Mouse (Mus musculus) ovary, postnatal 14 days (tissue): ENCODE data around the gene Limk2.

Source experiments
- DNase-seq: peaks from one replicate; pipeline ENCODE4 v3.0.0; 2022; ENCODE audit warnings: low spot score

Limk2 gene

DNA sequence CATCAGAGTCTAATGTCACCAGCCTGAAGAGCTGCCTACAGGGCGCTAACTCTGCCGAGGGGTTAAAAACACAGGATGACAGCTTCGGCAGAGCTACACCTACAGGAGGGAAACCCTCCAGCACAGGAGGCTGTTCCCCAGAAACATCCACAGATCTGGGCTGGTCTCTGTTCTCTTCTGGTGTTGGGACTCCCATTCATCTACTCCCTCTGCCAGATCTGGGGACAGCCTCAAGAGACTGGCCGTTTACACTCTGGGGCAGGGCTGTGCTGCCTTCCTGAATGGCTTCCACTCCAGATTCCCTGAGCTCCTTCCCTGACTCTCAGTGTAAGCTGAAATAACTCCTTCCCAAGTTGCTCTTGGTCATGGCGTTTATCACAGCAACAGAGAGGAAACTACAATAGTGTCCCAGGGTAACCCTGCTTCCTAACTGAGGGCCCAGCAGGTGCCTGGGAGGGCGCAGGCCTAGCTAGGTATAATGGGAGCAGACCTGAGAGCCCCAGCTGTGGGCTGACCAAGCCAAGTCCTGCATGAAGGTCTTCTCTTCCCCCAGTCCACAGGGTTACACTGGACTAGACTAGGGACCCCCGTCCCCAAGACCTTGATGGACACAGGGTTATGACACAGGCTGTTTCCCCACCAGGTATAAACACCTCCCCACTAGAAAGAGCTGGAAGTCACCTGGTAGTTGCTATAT is 37.2 kb downstream of the Limk2 start:
- DNase-seq, result no peak

DNA sequence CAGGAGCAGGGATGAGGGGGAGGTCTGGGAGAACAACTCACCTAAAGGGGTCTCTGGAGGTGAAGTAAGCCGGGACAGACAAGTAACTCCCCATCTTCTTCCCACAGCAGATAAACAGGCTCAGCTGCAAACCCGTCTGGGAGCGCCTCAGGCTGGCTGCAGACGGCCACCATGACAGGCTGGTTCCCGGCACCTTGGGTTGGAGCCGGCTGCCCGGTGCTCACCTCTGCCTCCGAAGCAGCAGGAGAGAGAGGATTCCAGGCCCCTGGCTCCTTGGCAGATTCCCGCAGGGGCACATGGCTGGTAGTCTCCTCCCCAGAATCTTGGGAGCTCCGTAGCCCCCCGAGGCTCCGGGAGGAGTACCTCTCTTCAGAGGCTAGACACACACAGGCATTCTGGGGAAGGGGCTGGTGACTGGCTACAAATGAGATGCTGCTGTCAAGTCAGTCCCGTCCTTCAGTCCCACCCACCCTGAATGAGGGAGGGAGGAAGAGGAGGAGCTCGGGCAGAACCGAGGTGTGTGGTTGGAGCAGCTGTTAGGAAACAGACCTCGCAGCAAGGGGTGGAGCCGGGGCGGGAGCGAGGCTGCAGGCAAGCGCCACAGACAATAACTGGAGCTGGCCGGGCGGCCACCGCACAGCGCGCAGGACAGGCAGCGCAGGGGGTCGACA is 37.9 kb downstream of the Limk2 start:
- peak; percentile 52 for DNase-seq

DNA sequence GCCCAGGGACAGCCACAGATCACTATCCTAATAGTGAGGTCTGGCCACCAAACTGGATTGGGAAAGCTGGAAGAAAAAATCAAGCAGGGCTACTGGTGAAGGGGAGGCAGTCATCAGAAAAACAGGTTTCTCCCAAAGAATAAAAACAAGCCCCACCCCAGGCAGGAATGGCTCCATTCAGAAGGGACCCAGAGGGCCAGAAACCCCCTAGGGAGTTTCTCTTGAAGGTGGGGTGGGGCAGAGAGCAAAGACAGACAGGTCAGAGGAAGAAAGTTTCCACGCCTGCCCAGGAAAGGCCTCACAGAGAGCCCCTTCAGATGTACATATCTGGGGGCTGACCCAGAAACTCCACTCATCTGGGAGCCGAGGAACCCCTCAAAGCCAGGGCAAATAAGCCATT is 38.8 kb downstream of the Limk2 start:
- no peak for DNase-seq

DNA sequence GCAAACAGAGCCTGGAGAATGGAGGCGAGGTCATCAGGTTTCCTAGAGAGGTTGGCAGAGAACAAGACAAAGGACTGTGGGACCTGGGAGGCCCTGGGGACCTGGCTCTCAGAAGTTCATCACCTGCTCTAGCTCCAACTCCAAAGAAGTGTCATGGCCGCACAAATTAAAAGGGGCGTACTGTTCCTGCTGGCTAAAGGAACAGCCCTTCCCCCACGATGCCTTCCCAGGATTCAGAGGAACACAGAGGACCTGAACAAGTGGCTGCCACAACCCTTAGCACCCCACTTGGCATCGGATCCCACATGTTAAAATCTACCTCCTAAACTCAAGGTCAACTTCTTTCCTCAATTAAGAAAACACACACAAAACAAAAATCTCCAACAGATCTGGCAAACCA is 39.5 kb downstream of the Limk2 start:
- no peak for DNase-seq

DNA sequence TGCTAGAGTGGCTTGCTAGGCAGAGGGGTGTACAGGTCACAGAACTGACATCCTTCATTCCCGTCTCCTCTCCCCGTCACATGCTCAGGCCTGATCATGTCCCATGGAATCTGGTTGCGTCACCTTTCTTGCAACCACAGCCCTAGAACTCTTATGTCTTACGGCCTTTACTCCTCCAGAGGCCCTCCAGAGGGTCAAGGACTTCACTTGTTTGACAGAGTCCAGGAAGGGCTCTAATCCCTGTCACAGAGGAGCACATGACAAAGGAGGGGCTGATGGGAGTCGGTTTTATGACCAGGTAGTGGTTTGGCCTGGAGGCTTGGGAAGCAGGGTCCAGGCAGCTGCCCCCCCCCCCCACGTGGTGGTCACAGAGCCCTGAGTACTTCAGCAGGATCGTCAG is 40.0 kb downstream of the Limk2 start:
- DNase-seq, result no peak

DNA sequence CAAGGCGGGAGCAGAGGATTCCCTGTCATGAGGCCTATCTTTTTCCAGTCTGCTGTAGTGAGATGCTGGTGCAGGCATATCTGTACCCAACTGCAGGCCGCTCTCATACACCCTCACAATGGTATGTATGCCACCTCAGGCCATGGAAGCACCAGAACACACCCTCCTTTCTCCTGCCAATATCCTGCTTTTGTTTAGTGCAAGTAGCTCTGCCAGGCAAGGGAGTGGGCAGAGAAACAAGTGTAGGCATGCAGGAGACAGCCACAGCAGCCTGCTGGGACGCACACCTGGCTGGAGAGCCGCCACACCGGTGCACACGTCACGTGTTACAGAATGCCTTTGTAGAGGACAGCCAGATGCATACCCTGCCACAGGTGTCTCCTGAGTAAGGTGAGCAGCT is 42.6 kb downstream of the Limk2 start:
- no peak for DNase-seq

DNA sequence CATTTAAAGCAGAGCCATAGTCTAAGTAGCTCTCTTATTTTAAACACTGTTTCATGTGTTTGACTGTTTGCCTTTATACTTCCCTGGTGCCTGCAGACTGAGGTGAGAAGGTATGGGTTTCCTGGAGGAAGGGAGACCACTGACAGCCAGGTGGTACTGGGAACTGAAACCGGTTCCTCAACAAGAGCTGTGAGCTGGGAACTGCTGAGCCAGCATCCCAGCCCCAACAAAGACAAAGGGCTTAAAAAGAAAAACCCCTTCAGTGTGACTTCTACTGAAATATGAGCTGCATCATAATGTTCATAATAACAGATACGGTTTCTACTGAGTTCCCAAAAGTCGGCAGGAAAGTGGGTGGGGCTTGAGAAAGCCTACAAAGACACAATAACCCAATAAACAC is 46.1 kb downstream of the Limk2 start:
- no peak for DNase-seq

DNA sequence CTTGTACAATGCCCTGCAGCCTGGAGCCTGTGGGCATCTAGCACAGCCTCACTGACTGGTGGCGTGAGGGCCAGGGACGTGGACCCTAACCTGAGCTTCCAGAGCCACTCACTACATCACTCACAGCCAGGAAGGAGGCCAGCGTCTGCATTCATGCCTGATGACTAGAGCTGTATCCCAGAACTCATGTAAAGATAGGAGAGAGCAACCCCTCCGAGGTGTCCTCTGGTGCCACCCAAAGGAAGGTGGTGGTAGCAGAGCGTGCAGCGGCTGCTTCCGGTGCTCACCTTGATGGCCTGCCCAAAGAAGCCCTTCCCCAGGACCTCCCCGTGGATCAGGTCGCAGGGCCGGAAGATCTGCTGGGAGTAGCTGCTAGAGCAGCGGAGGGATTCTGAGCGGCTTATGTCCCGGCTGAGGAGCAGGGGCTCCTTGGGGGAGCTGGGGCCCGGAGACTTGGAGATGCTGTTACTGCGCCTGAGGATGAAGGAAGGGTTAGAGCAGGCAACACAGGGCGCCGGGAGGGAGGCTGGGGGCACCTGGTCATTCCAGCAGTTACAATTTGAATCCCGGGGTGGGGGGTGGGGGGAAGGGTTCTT is 55.9 kb downstream of the Limk2 start:
- no peak for DNase-seq

DNA sequence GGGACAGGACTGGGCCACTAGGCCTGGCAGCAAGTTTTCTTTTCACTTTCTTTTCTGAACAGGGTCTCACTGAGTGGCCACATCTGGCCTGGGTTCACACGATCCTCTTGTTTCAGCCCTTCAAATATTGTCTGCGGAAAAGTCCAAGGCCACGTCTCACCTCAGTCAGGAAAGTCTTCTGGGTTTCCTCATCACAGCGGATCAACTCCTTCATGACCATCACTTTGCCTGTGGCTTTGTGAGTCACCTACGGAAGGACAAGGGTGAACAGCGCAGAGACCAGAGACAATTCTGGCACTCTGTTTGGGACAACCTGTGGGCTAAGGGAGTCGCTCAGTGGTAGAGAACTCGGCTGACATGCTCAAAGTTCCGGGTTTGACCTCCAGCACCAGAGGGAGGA is 56.9 kb downstream of the Limk2 start:
- no peak for DNase-seq

DNA sequence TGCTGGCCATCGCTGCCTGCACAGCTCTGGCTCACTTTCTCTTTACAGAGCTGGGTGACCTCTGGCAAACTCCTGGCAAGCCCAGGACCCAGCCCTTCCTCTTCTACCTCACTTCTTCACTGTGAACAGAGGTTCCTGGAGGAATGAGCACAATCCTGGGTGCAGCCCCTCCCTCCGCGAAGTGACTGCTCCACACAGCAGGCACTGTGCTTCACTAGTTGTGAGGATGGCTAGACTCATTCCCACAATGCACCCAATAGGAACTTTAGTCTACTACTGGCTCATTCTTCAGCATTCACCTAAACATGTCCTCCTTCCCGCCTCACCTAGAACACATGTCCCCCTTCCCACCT is 59.7 kb downstream of the Limk2 start:
- DNase-seq, result no peak

DNA sequence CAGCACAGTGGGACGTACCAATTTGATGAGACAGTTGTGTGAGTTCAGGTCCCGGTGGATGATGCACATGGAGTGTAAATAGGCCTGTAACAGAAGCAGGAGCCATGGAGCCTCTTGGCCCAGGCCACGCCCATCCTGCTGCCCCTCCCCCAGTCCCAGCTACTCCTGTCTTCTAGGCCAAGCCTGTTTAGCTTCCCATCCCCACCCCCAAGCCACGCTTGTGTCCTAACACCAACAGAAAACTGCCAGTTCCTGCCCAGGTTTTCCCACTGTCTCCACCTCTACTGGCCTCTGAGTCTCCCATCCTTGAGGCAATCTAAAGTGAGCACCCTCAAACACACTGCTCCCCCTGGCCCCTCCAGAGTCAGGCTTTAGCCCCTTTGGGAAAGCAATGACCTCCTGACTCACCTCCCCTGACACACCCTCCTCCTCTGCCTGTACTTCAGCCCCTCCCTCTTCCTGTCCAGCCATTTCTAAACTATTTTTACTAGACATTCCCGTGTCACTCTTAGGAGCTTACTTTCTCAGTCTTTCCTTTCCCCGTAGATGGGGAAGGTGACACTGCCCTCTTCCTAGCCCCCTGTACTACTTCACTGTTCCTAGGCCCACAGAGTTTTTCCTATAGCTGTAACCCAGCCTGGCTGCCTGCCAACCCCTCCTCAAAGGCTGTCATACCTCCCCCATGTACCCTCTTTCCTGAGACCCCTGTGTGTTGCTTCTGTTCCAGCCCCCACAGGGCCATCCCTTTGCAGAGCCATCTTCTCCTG is 60.2 kb downstream of the Limk2 start:
- peak; percentile 31 for DNase-seq

DNA sequence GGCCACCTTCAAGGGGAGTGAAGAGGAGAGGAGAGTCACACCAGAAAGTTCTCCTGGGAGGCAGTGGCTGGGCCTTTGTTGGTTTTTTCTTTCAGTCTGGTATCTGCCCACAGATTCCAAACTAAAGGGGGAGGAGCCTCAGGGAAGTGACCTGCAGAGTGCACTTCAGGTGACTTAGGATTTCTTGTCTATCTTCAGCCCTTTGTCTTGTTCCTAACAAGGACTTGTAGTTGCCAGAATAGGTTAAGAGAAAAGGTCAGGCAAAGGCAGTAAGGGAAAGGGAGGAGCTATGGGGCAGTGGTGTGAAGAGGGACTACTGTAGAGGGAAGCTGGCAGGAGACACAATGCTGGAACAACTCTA is 61.2 kb downstream of the Limk2 start:
- DNase-seq, result no peak

DNA sequence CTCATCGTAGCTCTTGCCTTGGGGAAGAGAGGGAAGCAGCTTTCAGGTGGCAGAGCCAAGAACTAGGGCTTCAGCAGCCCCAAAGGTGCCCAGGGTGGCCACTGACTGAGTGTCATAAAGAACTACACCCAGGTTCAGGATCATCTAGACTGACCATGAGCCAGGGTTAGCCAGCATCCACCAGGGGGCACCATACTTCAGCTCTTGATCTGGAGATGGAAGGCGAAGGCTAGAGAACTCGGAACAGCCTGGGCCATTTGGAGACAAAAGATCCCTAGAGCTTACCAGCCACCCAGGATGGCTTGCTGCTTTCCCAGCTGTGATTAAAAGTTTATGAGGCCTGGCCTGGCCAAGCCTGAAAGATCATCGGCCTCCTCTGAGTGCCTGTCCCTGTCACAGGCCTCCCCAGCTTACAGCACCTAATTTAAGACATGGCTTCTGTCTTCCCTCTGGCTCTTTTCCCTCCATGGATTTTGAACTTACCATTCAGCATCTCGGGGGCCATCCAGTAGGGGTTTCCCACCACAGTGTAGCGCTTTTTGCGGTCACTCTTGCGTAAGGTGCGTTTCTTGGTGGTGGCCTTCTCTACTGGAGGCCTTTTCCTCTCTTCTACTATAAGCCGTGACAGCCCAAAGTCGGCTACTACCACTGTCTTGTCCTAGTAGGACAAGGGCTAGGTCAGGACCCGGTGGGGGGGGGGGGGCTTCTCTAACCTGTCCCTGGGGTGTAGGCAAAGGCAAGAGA is 61.7 kb downstream of the Limk2 start:
- DNase-seq, result peak; percentile 83

DNA sequence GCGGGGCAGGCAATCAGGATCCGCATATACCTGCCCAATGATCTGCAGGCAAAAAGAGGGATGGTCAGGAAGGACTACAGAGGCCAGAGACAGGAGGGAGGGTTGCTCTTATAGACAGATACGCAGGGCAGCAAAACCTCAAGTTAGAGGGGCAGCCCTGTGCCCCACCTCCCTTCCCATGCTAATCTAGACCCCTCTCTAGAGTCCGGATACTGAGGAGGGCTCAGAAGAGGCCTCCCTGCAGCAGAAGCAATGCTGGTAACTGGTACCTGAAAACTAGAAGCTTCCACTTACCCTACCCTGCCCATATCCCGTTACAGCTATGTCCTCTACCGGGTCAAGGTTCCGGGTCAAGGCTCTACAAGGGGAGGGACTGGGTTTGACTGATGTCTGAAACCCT is 62.6 kb downstream of the Limk2 start:
- DNase-seq, result no peak

DNA sequence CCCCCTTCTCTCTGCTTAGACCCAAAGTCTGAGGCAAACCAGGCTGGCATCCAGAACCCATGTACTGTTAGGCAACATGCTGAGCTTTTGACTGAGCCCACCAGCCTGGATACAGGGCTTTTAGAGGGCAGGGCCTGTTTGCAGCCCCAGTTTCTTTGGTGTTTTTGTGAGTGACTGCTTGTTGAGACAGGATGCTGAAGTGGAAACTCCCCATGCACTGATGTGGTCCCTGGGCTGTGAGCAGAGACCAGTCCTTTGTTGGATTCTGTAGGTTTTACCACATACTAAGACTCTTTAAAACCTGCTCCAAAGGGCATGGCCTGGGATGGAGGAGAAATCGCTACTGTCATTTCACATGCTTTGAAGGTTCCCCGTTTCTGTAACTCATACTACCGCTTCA is 64.1 kb downstream of the Limk2 start:
- DNase-seq, result no peak

DNA sequence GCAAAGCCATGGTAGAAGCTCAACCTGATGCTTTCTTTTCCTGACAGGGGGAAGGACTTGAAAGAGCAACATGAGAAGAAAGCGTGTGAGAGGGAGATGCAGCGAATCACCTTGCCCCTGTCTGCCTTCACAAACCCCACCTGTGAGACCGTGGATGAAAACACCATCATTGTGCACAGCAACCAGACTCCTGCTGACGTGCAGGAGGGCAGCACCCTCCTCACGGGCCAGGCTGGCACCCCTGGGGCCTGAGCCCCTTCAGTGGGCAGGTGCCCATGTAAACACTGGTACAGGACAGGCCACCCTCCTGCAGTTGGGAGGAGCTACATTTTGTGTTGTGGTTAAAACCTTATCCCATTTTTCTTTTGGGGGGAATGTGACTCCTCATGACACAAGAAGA is 67.5 kb downstream of the Limk2 start:
- DNase-seq, result no peak

DNA sequence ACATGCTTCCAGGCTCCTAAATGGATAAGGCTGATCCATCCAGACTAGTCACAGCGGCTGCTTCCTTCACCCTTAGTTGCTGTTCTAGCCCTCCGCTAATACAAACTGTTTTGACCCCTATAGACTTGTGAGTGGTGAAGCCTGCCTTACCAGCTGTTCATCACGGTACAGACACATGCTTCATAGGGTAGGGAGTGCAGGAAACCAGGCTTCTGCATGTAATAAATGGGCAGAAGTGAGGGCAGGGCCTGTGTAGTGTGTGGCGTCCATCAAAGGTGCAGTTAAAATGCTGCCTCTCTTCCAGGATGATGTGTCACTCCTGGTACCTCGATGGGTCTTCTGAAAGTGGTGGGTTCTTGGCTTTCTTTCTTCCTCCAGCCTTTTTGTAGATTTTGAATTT is 71.0 kb downstream of the Limk2 start:
- no peak for DNase-seq

DNA sequence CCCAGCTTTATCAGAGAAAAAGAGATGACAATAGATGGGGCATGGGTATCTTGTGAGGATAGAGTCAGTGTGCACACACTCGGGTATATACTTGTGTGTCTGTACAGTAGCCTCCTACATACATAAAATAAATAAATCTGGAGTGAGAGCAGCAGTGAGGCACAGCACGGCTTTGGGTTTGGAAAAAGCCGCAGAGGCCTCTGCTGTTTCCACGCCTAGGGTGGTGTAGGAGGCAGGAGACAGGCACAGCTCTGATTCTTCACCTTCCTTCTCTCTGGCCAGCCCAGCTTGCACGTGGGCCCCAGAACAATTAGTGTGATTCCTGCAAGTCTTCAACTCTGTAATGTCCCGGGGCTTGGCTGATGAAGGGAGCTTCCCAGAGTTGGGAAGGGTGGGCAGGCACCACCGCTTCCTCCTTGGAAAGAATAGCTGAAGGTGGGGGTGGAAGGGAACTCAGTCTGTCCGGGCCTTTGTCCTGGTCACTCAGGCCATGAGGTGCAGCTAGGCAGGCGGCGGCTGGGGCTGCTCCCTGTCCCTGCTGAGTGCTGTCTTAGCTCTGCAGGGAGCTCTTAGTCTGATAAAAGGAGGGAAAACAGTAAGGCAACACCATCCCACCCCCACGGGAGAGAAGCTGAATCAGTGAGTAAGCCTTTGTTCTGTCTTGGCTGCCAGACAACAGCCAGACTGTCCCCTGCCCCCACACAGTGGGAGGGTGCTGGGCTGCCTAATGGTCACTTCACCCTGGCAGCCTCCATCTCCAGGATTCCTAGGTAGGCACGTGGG is 71.6 kb downstream of the Limk2 start:
- DNase-seq, result peak; percentile 42

DNA sequence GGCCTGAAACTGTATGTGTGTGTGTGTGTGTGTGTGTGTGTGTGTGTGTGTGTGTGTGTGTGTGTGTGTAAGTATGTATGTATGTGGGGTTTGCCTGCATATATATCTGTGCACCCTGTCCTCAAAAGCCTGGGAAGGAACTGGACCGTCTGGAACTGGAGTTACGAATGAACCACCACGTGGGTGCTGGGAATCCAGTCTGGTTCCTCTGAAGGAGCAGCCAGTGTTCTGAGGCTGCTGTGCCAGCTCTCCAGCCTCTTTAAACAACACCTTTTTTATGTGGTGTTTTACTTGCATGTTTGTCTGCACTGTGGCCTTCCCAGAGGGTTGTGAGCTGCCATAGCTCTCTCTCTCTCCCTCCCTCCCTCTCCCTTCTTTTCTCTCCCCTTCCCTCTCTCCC is 72.4 kb downstream of the Limk2 start:
- DNase-seq, result no peak

DNA sequence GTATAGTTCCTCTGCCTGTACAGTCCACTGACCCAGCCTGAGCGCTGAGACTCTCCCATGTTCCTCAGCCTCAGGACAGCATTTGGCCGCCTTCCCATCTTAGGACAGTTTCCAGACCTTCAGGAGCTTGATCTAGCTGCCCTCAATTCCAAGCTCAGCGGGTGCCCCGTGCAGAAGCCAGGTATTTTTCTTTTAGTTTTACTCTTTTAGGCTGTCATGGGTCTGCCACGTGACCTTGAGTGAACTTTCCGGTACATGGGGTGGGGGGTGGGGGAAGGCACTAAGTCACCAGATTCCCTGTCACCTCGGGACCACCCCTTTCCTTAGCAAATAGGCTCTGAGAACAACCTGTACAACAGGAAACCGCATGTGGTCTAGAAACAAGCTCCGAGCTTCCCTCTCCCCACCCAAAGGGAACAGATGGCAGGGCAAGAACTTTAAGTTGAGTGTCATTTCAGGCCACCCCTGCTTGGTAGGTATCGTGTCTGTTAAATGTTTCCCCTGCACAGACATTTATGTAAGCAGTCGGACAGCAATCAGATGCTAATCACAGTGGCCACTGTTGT is 73.3 kb downstream of the Limk2 start:
- no peak for DNase-seq

DNA sequence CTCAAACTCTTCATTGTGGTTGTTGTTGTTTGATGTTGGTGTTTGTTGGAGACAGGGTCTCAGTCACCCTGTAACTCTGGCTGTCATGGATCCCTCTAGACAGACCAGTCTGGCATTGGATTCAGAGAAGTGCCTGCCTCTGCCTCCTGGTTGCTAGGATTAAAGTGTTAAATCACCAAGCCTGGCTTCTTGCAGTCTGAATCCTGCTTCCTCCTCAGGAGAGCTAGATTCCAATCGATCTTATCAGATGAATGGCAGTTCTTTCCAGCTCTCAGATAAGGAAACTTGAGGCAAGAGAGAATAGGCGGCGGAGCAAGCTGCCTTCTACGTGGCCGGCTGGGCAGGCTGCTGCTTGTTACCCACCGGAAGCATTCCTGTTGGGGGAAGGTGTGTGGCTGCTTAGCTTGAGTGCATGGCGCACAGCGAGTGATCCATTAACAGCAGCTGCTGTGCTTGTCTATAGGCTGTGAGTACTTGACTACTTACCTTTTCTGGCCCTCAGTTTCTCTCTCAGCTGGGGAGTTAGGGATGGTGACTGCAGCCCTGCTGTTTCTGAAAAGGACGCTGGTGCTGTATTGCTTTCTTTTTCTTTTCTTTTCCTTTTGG is 74.2 kb downstream of the Limk2 start:
- no peak for DNase-seq
